Mouse (Mus musculus): Measurements from ENCODE around the gene Rnaseh2b.

GRCm38 (mm10) chr14:62322581-62323344 is 30.4 kb downstream of the Rnaseh2b start:
- TF ChIP-seq CTCF (IDR thresholded peaks at IDR 0.05; ENCODE audit: low read depth) (no peak), EP300 (optimal IDR thresholded peaks at IDR 0.05) (no peak)
